Mouse (Mus musculus): ENCODE data around the gene Lrwd1.

DNA sequence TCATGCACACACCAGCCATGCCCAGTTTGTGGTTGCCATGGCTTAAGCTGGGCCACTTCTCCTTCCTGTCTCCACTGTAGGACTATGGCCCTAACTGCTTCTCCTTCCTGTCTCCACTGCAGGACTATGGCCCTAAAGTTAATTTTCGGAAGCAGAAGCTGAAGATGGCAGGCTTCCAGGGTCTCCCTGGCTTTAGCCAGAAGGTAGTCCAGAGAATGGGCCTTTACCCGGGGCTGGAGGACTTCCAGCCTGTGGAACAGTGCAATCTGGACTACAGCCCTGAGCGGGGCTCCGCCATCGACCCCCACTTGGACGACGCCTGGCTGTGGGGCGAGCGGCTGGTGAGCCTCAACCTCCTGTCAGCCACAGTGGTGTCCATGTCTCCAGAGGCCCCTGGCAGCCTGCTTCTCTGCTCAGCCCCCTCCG is 4.2 kb upstream of the Lrwd1 start:
- TF ChIP-seq POLR2A (IDR thresholded peaks at IDR 0.05; ENCODE audit: low read depth, low read length) (no peak), CTCF (IDR thresholded peaks at IDR 0.05; ENCODE audit: borderline replicate concordance, insufficient read depth, low read length) (no peak)

All from embryonic fibroblast, embryonic 13.5 days (primary cell).